Mouse (Mus musculus) liver, embryonic 13.5 days (tissue): Measurements from ENCODE around the gene Gabpb2. TPM values are rescaled to one million over a fixed set of nuclear protein-coding genes. Genes with fewer than 3 reads are reported as not detected.

ENCODE experiments used
- ATAC-seq: fragments of 200-750 bp; cut with Nextera tagmentation; 2 replicates; pipeline ENCODE4 v1.8.0; 2017; ENCODE audit warnings: low read depth, mild to moderate bottlenecking, moderate number of reproducible peaks, moderate library complexity
- DNase-seq: peaks from one replicate; pipeline ENCODE4 v3.0.0; 2022
- H3K27ac ChIP-seq: fragments of 300-500 bp; sonication (generic); 2 replicates; pipeline ENCODE4 v1.5.1; 2015; ENCODE audit warnings: moderate library complexity, mild to moderate bottlenecking, inconsistent platforms
- H3K27me3 ChIP-seq: fragments of 300-500 bp; sonication (generic); 2 replicates; pipeline ENCODE4 v1.6.1; 2015; ENCODE audit warnings: mild to moderate bottlenecking, inconsistent platforms
- H3K36me3 ChIP-seq: fragments of 300-500 bp; sonication (generic); 2 replicates; pipeline ENCODE4 v1.6.1; 2015; ENCODE audit warnings: mild to moderate bottlenecking, inconsistent platforms
- H3K4me1 ChIP-seq: fragments of 300-500 bp; sonication (generic); replicated peaks from 2 replicates; pipeline ENCODE4 v1.6.1; 2015; ENCODE audit warnings: inconsistent platforms
- H3K4me2 ChIP-seq: fragments of 300-500 bp; sonication (generic); 2 replicates; pipeline ENCODE4 v1.6.1; 2015; ENCODE audit warnings: inconsistent platforms, mild to moderate bottlenecking, moderate library complexity
- H3K4me3 ChIP-seq: fragments of 300-500 bp; sonication (generic); replicated peaks from 2 replicates; pipeline ENCODE4 v1.5.1; 2015; ENCODE audit warnings: mild to moderate bottlenecking, inconsistent platforms
- H3K9ac ChIP-seq: fragments of 300-500 bp; sonication (generic); 2 replicates; pipeline ENCODE4 v1.6.1; 2015; ENCODE audit warnings: mild to moderate bottlenecking, inconsistent platforms
- H3K9me3 ChIP-seq: fragments of 300-500 bp; sonication (generic); replicated peaks from 2 replicates; pipeline ENCODE4 v1.6.1; 2016; ENCODE audit warnings: inconsistent platforms
- WGBS: fragments of 180-500 bp; shearing (Covaris S2); methylation state at CpG from one replicate; pipeline ENCODE4 v1.1.7; 2015; ENCODE audit not compliant: insufficient replicate concordance; 5-methylcytosine and 5-hydroxymethylcytosine counted together
- polyA plus RNA-seq: library from polyadenylated mRNA; unstranded; fragments of >200 nt; fragmentation: Nextera tagmentation; extraction: Ambion mirVana; gene quantifications from 2 replicates; pipeline ENCODE4 v1.2.1, GENCODE M21; 2015

Gene Gabpb2
- 6.9 and 7.7 TPM in 2 replicates for polyA plus RNA-seq

GRCm38 (mm10) chr3:95217255-95218134 lies at the start of gene Gabpb2:
Gene Gabpb2 (minus strand): TSS chr3:95217916.
- peak within 1 kb of the TSS; percentile 77 for H3K4me3 ChIP-seq
- ATAC-seq (peak; percentile 85), DNase-seq (peak; percentile 92)
- H3K4me2 ChIP-seq: peak within 1 kb of the TSS; percentile 86
- H3K9ac ChIP-seq: peak within 1 kb of the TSS; percentile 91
- WGBS: under 1% methylated on average over 56 of the region's 56 CpGs
- peaks cover 40% of the 10 kb centered on the region for H3K36me3 ChIP-seq
- H3K27ac ChIP-seq: peak within 1 kb of the TSS; percentile 94
- H3K27me3 ChIP-seq: no peaks in the 10 kb centered on the region
- H3K9me3 ChIP-seq: no peaks in the 10 kb centered on the region
- H3K4me1 ChIP-seq: peaks cover 44% of the 10 kb centered on the region

GRCm38 (mm10) chr3:95266052-95266451 lies 48.3 kb upstream of the Gabpb2 start:
- 89% methylated on average over 3 of the region's 3 CpGs for WGBS
- no peaks in the 10 kb centered on the region for H3K27me3 ChIP-seq
- peaks cover 14% of the 10 kb centered on the region for H3K4me1 ChIP-seq
- no peak overlapping the region for H3K27ac ChIP-seq
- peaks cover 67% of the 10 kb centered on the region for H3K36me3 ChIP-seq
- no peak for ATAC-seq
- H3K9me3 ChIP-seq: no peaks in the 10 kb centered on the region
- no peak overlapping the region for H3K4me3 ChIP-seq
- H3K9ac ChIP-seq: no peak overlapping the region
- H3K4me2 ChIP-seq: no peak overlapping the region
- DNase-seq: no peak

- 0 out of 2 replicates have a peak, but pooled peaks cover 11% of the 10 kb centered on the region for H3K4me1 ChIP-seq
- H3K9ac ChIP-seq: no peak overlapping the region
- no peaks in the 10 kb centered on the region for H3K27me3 ChIP-seq
- peaks cover 76% of the 10 kb centered on the region for H3K36me3 ChIP-seq
- H3K27ac ChIP-seq: no peak overlapping the region
- no peaks in the 10 kb centered on the region for H3K9me3 ChIP-seq
- H3K4me2 ChIP-seq: no peak overlapping the region
- 76% methylated on average over 1 of the region's 1 CpGs for WGBS
- DNase-seq (no peak), ATAC-seq (no peak)
- no peak overlapping the region for H3K4me3 ChIP-seq
Observed at GRCm38 (mm10) chr3:95264724-95265123, 47.0 kb upstream of the Gabpb2 start.

GRCm38 (mm10) chr3:95263089-95263739 lies 45.5 kb upstream of the Gabpb2 start:
- peak overlapping the region; percentile 63 for H3K27ac ChIP-seq
- no peak overlapping the region for H3K4me3 ChIP-seq
- H3K27me3 ChIP-seq: no peaks in the 10 kb centered on the region
- H3K36me3 ChIP-seq: peaks cover 72% of the 10 kb centered on the region
- no peak overlapping the region for H3K4me2 ChIP-seq
- ATAC-seq (peak; percentile 78), DNase-seq (peak; percentile 67)
- 36% methylated on average over 11 of the region's 11 CpGs for WGBS
- H3K9me3 ChIP-seq: no peaks in the 10 kb centered on the region
- H3K9ac ChIP-seq: no peak overlapping the region
- H3K4me1 ChIP-seq: 0 out of 2 replicates have a peak, but pooled peaks cover 11% of the 10 kb centered on the region

GRCm38 (mm10) chr3:95261975-95262374 lies 44.3 kb upstream of the Gabpb2 start:
- Histone ChIP-seq H3K4me2 (no peak overlapping the region), H3K36me3 (peaks cover 69% of the 10 kb centered on the region), H3K27me3 (no peaks in the 10 kb centered on the region), H3K4me3 (no peak overlapping the region), H3K9ac (no peak overlapping the region), H3K27ac (no peak overlapping the region), H3K9me3 (no peaks in the 10 kb centered on the region), H3K4me1 (0 out of 2 replicates have a peak, but pooled peaks cover 8% of the 10 kb centered on the region)
- no peak for ATAC-seq
- WGBS: 88% methylated on average over 4 of the region's 4 CpGs
- no peak for DNase-seq

- Histone ChIP-seq H3K27ac (no peak overlapping the region), H3K4me2 (no peak overlapping the region), H3K9ac (no peak overlapping the region), H3K4me3 (no peak overlapping the region), H3K27me3 (no peaks in the 10 kb centered on the region), H3K4me1 (no peaks in the 10 kb centered on the region), H3K9me3 (no peaks in the 10 kb centered on the region), H3K36me3 (peaks cover 67% of the 10 kb centered on the region)
- ATAC-seq: no peak
- WGBS: 78% methylated on average over 5 of the region's 5 CpGs
- no peak for DNase-seq
Observed at GRCm38 (mm10) chr3:95256931-95257330, 39.2 kb upstream of the Gabpb2 start.

- WGBS: 46% methylated on average over 7 of the region's 7 CpGs
- Histone ChIP-seq H3K4me3 (no peak within 1 kb of the TSS), H3K4me2 (no peak within 1 kb of the TSS), H3K9me3 (no peaks in the 10 kb centered on the region), H3K27ac (no peak within 1 kb of the TSS), H3K4me1 (peaks cover 15% of the 10 kb centered on the region), H3K36me3 (peaks cover 23% of the 10 kb centered on the region), H3K9ac (no peak within 1 kb of the TSS), H3K27me3 (no peaks in the 10 kb centered on the region)
- DNase-seq: no peak
- ATAC-seq: no peak
Observed at GRCm38 (mm10) chr3:95250783-95251424, 33.2 kb upstream of the Gabpb2 start, which contains the start of gene Bnipl. Gene Bnipl (minus strand): TSS chr3:95251193.

- H3K36me3 ChIP-seq: peaks cover 17% of the 10 kb centered on the region
- H3K9ac ChIP-seq: no peak overlapping the region
- H3K4me2 ChIP-seq: no peak overlapping the region
- no peaks in the 10 kb centered on the region for H3K9me3 ChIP-seq
- WGBS: 72% methylated on average over 5 of the region's 5 CpGs
- H3K27me3 ChIP-seq: no peaks in the 10 kb centered on the region
- no peak for DNase-seq
- ATAC-seq: no peak
- peaks cover 15% of the 10 kb centered on the region for H3K4me1 ChIP-seq
- H3K27ac ChIP-seq: no peak overlapping the region
- no peak overlapping the region for H3K4me3 ChIP-seq
Observed at GRCm38 (mm10) chr3:95250361-95250760, 32.6 kb upstream of the Gabpb2 start.

- Histone ChIP-seq H3K9ac (no peak overlapping the region), H3K9me3 (no peaks in the 10 kb centered on the region), H3K4me3 (no peak overlapping the region), H3K27ac (no peak overlapping the region), H3K4me2 (no peak overlapping the region), H3K36me3 (peaks cover under 1% of the 10 kb centered on the region; the same call in 1 of the 2 replicates), H3K27me3 (no peaks in the 10 kb centered on the region), H3K4me1 (peaks cover 15% of the 10 kb centered on the region)
- ATAC-seq: no peak
- WGBS: 50% methylated on average over 1 of the region's 1 CpGs
- no peak for DNase-seq
Observed at GRCm38 (mm10) chr3:95247660-95248336, 30.1 kb upstream of the Gabpb2 start.

GRCm38 (mm10) chr3:95246465-95247231 lies 28.9 kb upstream of the Gabpb2 start:
- 62% methylated on average over 5 of the region's 5 CpGs for WGBS
- peaks cover 15% of the 10 kb centered on the region for H3K4me1 ChIP-seq
- peak overlapping the region; percentile 2 for H3K27ac ChIP-seq
- H3K9ac ChIP-seq: no peak overlapping the region
- H3K4me2 ChIP-seq: no peak overlapping the region
- no peaks in the 10 kb centered on the region for H3K9me3 ChIP-seq
- no peak overlapping the region for H3K4me3 ChIP-seq
- no peak for ATAC-seq
- DNase-seq: no peak
- no peaks in the 10 kb centered on the region for H3K27me3 ChIP-seq
- no peaks in the 10 kb centered on the region for H3K36me3 ChIP-seq
